Mouse (Mus musculus) thymus, adult 2 months (tissue): Measurements from ENCODE around the gene Daam1.

Source experiments
- CTCF ChIP-seq: fragments of 200-500 bp; IDR thresholded peaks from 2 replicates; pipeline ENCODE4 v1.5.1; 2012; ENCODE audit warnings: mild to moderate bottlenecking, control low read depth, low read length, moderate library complexity, borderline replicate concordance; ENCODE audit not compliant: control insufficient read depth, poor library complexity, insufficient read depth; ENCODE audit errors: extremely low read depth
- POLR2A ChIP-seq: fragments of 200-500 bp; IDR thresholded peaks from 2 replicates; pipeline ENCODE4 v1.6.1; 2012; ENCODE audit warnings: mild to moderate bottlenecking, low read length, control low read depth, moderate library complexity; ENCODE audit not compliant: control insufficient read depth, poor library complexity, insufficient read depth; ENCODE audit errors: extremely low read depth

DNA sequence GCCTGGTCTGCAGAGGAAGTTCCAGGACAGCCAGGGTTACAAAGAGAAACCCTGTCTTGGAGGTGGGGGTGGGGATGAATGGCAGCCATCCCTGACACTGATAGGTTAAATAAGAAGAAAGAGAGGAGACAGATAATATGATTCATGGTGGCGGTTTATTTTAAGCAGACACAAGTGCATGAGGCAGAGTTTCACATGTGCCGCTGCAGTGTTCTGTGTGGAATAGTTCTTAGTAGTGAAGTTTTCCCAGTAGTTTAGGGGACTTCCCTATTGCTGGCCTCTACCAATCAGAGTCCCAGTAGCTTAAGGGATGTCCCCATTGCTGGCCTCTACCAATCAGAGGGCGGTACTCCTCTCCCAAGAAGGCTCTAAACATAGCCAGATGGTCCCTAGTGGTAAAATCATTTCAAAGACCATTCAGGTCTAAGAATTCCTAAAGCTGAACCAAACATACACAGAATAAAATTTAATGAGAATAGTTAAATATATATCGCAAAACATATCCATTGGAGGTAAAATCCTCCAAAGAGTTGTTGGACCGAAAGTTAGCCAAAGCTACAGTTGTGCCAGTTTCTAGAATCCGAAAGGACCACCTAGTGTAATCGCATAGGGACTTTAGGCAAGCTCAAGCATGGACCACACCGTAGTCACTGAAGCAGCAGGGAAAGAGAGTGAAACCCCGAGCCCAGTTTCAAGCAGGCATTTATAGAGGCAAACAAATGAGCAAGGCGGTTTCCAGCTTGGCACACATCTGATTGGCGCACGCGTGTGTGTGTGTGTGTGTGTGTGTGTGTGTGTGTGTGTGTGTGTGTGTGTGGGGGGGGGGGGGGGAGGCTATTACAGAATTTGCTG, 178.4 kb downstream of the Daam1 start:
- no peak for TF ChIP-seq CTCF
- no peak for TF ChIP-seq POLR2A
